Mouse (Mus musculus) MN1 (cell line): Measurements from ENCODE around the gene Zfp775.
A peak's percentile ranks its signal among the peaks of the same experiment; 100 is the strongest.

ENCODE experiments used
- DNase-seq: peaks from one replicate; pipeline ENCODE4 v3.0.0-alpha.2; 2016; ENCODE audit warnings: low spot score

Zfp775 gene

GRCm38 (mm10) chr6:48601271-48602079, at the start of gene Zfp775:
Gene Zfp775, plus strand, starts transcription at chr6:48602063.
- peak; percentile 92 for DNase-seq

GRCm38 (mm10) chr6:48552918-48553317, 48.9 kb upstream of the Zfp775 start:
- DNase-seq = peak; percentile 62

GRCm38 (mm10) chr6:48553819-48554218, 48.0 kb upstream of the Zfp775 start:
- no peak for DNase-seq

- peak; percentile 93 for DNase-seq
Measured at GRCm38 (mm10) chr6:48554280-48555103, 47.4 kb upstream of the Zfp775 start, which contains the start of gene Lrrc61. Gene Lrrc61, plus strand, starts transcription at chr6:48554796.

- DNase-seq = peak; percentile 59
Measured at GRCm38 (mm10) chr6:48555104-48555890, 46.6 kb upstream of the Zfp775 start.

- no peak for DNase-seq
Measured at GRCm38 (mm10) chr6:48555956-48556355, 45.9 kb upstream of the Zfp775 start.

GRCm38 (mm10) chr6:48565693-48566310, 36.1 kb upstream of the Zfp775 start:
- DNase-seq = no peak

- DNase-seq = peak; percentile 38
Measured at GRCm38 (mm10) chr6:48566312-48566711, 35.6 kb upstream of the Zfp775 start.

GRCm38 (mm10) chr6:48568036-48568984, 33.6 kb upstream of the Zfp775 start:
- DNase-seq = peak; percentile 37

GRCm38 (mm10) chr6:48569065-48569807, 32.6 kb upstream of the Zfp775 start:
- no peak for DNase-seq

- no peak for DNase-seq
Measured at GRCm38 (mm10) chr6:48572014-48572413, 29.8 kb upstream of the Zfp775 start.

GRCm38 (mm10) chr6:48572572-48573061, 29.2 kb upstream of the Zfp775 start, which contains the start of gene Rarres2:
Gene Rarres2, minus strand, starts transcription at chr6:48572789.
- DNase-seq = no peak

GRCm38 (mm10) chr6:48573280-48573679, 28.6 kb upstream of the Zfp775 start:
- DNase-seq = no peak

- no peak for DNase-seq
Measured at GRCm38 (mm10) chr6:48573981-48574380, 27.9 kb upstream of the Zfp775 start.

GRCm38 (mm10) chr6:48578736-48579135, 23.1 kb upstream of the Zfp775 start:
- no peak for DNase-seq

GRCm38 (mm10) chr6:48579215-48579648, 22.6 kb upstream of the Zfp775 start:
- no peak for DNase-seq

- no peak for DNase-seq
Measured at GRCm38 (mm10) chr6:48581257-48581656, 20.6 kb upstream of the Zfp775 start.

GRCm38 (mm10) chr6:48582037-48582436, 19.8 kb upstream of the Zfp775 start:
- DNase-seq = peak; percentile 68

- no peak for DNase-seq
Measured at GRCm38 (mm10) chr6:48589194-48589750, 12.6 kb upstream of the Zfp775 start, which contains the start of gene Gm45021. Gene Gm45021, plus strand, starts transcription at chr6:48589610.
